Mouse (Mus musculus) erythroblast, embryonic 14.5 days (primary cell): Measurements from ENCODE around the gene Nanp. TPM values are rescaled to one million over a fixed set of nuclear protein-coding genes. Genes with fewer than 3 reads are reported as not detected.

Experiments
- H3K27me3 ChIP-seq: 2 replicates; pipeline ENCODE4 v1.6.1; 2012; ENCODE audit warnings: inconsistent platforms; ENCODE audit not compliant: control insufficient read depth
- H3K36me3 ChIP-seq: 2 replicates; pipeline ENCODE4 v1.6.1; 2012; ENCODE audit warnings: mild to moderate bottlenecking, inconsistent platforms; ENCODE audit not compliant: control insufficient read depth
- H3K4me1 ChIP-seq: 2 replicates; pipeline ENCODE4 v1.6.1; 2012; ENCODE audit warnings: inconsistent platforms; ENCODE audit not compliant: control insufficient read depth
- H3K4me3 ChIP-seq: replicated peaks from 2 replicates; pipeline ENCODE3; 2012; ENCODE audit warnings: moderate library complexity, mild to moderate bottlenecking, inconsistent platforms
- H3K9me3 ChIP-seq: 2 replicates; pipeline ENCODE4 v1.6.1; 2012; ENCODE audit warnings: low read length, inconsistent platforms, mixed read lengths; ENCODE audit not compliant: control insufficient read depth
- GATA1 ChIP-seq: IDR thresholded peaks from 2 replicates; pipeline ENCODE4 v1.6.1; 2012; ENCODE audit warnings: low read length, inconsistent platforms, mixed read lengths
- TAL1 ChIP-seq: IDR thresholded peaks from 3 replicates; pipeline ENCODE4 v1.6.1; 2012; ENCODE audit warnings: low read length, inconsistent platforms, mixed read lengths
- polyA plus RNA-seq: library from polyadenylated mRNA; stranded (reverse); fragments of >175 nt; gene quantifications from 2 replicates; pipeline ENCODE4 v1.2.3, GENCODE M21; 2012

Gene Nanp
- polyA plus RNA-seq, 1 experiment = 4.6 TPM

GRCm38 (mm10) chr2:151001619-151002175 is 37.5 kb downstream of the Nanp start:
- TF ChIP-seq GATA1 (no peak), TAL1 (no peak)
- no peaks in the 10 kb centered on the region for H3K9me3 ChIP-seq
- H3K4me3 ChIP-seq = no peak overlapping the region
- peaks cover 74% of the 10 kb centered on the region for H3K4me1 ChIP-seq
- H3K36me3 ChIP-seq = peaks cover 28% of the 10 kb centered on the region
- no peaks in the 10 kb centered on the region for H3K27me3 ChIP-seq

DNA sequence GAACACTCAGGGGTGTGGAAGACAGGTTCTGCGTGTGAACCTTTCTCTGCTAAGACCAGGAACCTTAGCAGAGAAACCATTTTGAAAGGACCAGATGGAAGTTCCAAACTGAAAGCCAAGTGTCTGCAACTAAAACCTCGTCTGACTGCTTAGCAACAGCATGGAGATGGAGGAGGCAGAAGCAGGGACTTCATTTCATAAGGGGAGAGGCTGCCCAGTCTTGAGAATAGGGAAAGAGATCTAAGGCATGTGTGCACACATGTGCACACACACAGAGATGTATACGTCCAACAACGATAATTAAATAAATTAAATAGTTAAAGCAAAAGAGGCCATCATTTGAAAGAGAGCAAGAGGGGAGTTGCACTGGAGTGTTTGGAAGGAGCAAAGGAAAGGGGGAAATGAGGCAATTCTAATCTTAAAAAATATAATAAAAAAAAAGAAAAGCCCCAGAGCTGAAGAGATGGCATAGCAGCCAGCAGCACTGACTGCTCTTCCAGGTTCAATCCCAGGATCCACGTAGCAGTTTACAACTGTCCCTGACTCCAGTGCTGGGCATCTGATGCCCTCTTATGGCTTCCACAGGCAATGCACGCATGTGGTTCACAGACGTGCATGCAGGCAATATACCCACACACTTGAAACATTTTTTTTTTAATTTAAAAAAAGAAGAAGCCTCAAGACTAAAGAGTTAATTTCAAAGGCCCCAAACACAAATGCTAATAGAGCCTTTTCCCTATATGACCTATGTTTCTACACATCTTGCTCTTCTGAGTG is 38.6 kb downstream of the Nanp start:
- H3K4me3 ChIP-seq = no peak overlapping the region
- H3K9me3 ChIP-seq = no peaks in the 10 kb centered on the region
- H3K4me1 ChIP-seq = peaks cover 65% of the 10 kb centered on the region
- TF ChIP-seq TAL1 (no peak), GATA1 (no peak)
- H3K36me3 ChIP-seq = peaks cover 26% of the 10 kb centered on the region
- no peaks in the 10 kb centered on the region for H3K27me3 ChIP-seq

- peaks cover 23% of the 10 kb centered on the region for H3K36me3 ChIP-seq
- TF ChIP-seq GATA1 (no peak), TAL1 (no peak)
- peaks cover 56% of the 10 kb centered on the region for H3K4me1 ChIP-seq
- no peaks in the 10 kb centered on the region for H3K9me3 ChIP-seq
- no peaks in the 10 kb centered on the region for H3K27me3 ChIP-seq
- no peak overlapping the region for H3K4me3 ChIP-seq
Observed at GRCm38 (mm10) chr2:150999021-150999420, 40.2 kb downstream of the Nanp start.

- Histone ChIP-seq H3K4me3 (no peak overlapping the region), H3K4me1 (peaks cover 44% of the 10 kb centered on the region), H3K9me3 (no peaks in the 10 kb centered on the region), H3K27me3 (no peaks in the 10 kb centered on the region), H3K36me3 (peaks cover 26% of the 10 kb centered on the region)
- TF ChIP-seq GATA1 = no peak
- TF ChIP-seq TAL1 = no peak
Observed at GRCm38 (mm10) chr2:150997618-150998017, 41.6 kb downstream of the Nanp start.

GRCm38 (mm10) chr2:150995324-150995723 is 43.9 kb downstream of the Nanp start:
- Histone ChIP-seq H3K9me3 (no peaks in the 10 kb centered on the region), H3K4me1 (peaks cover 32% of the 10 kb centered on the region), H3K27me3 (no peaks in the 10 kb centered on the region), H3K4me3 (no peak overlapping the region), H3K36me3 (peaks cover 35% of the 10 kb centered on the region)
- TF ChIP-seq TAL1 (no peak), GATA1 (no peak)

GRCm38 (mm10) chr2:150991050-150991449 is 48.1 kb downstream of the Nanp start:
- Histone ChIP-seq H3K27me3 (no peaks in the 10 kb centered on the region), H3K4me3 (no peak overlapping the region), H3K36me3 (peaks cover 17% of the 10 kb centered on the region), H3K9me3 (no peaks in the 10 kb centered on the region), H3K4me1 (peaks cover 18% of the 10 kb centered on the region)
- no peak for TF ChIP-seq GATA1
- TF ChIP-seq TAL1 = no peak

DNA sequence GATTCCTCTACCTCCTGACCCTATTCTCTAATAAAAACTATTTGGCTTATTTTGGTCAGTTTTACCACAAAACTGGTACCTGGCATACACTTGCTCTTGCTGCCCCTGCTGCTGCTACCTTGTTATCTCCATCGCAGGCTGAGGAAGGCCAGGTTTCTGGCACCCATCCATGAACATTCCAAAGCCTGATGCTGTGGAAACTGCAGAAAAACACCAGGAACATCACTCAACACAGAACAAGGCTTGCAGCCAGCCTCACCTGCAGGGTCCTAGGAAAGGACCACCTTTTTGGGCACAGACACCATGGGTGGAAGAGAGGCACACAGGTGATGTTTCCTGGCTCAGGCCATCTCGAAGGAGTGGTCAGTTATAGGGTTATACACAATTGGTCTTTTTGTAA is 48.7 kb downstream of the Nanp start:
- Histone ChIP-seq H3K9me3 (no peaks in the 10 kb centered on the region), H3K36me3 (peaks cover 17% of the 10 kb centered on the region), H3K27me3 (no peaks in the 10 kb centered on the region), H3K4me3 (no peak overlapping the region), H3K4me1 (peaks cover 16% of the 10 kb centered on the region)
- TF ChIP-seq TAL1 (no peak), GATA1 (no peak)

GRCm38 (mm10) chr2:150985359-150985758 is 53.8 kb downstream of the Nanp start:
- no peaks in the 10 kb centered on the region for H3K9me3 ChIP-seq
- H3K4me3 ChIP-seq = no peak overlapping the region
- no peaks in the 10 kb centered on the region for H3K27me3 ChIP-seq
- peaks cover 28% of the 10 kb centered on the region for H3K4me1 ChIP-seq
- H3K36me3 ChIP-seq = peaks cover 2% of the 10 kb centered on the region
- no peak for TF ChIP-seq TAL1
- TF ChIP-seq GATA1 = no peak

GRCm38 (mm10) chr2:150982051-150982450 is 57.1 kb downstream of the Nanp start:
- H3K4me1 ChIP-seq = peaks cover 55% of the 10 kb centered on the region
- H3K9me3 ChIP-seq = no peaks in the 10 kb centered on the region
- no peak overlapping the region for H3K4me3 ChIP-seq
- H3K27me3 ChIP-seq = no peaks in the 10 kb centered on the region
- TF ChIP-seq TAL1 (no peak), GATA1 (no peak)
- H3K36me3 ChIP-seq = peaks cover 30% of the 10 kb centered on the region
